Mouse (Mus musculus): ENCODE measurements around the gene Khk.
"Not testable (repeated sequence)": the region's sequence is repeated elsewhere in the genome, so short reads cannot be mapped to it uniquely, and the experiment has no call there.

DNA sequence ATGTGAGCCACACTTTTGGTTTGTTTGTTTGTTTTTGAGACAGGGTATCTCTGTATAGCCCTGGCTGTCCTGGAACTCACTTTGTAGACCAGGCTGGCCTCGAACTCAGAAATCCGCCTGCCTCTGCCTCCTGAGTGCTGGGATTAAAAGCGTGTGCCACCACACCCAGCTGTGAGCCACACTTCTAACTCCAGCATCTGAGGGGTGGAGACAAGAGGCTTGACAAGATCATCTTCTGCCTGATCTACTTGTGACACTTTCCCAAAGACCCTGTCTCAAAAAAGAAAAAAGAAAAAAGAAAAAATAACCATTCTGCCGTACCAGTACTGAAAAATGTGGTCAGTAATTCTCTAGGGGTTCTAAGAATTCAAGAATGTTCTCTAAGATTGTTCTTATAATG lies 39.4 kb upstream of the Khk start:
- not testable (repeated sequence) for TF ChIP-seq CTCF (conservative IDR thresholded peaks at IDR 0.05; ENCODE audit: low read length); NANOG (IDR thresholded peaks at IDR 0.05; ENCODE audit: borderline replicate concordance, low read length); POU5F1 (IDR thresholded peaks at IDR 0.05; ENCODE audit: borderline replicate concordance, low read length)

Data from E14TG2a.4 (cell line).